ENCODE assay signal across 21 mouse cellular contexts in the genomic region with DNA sequence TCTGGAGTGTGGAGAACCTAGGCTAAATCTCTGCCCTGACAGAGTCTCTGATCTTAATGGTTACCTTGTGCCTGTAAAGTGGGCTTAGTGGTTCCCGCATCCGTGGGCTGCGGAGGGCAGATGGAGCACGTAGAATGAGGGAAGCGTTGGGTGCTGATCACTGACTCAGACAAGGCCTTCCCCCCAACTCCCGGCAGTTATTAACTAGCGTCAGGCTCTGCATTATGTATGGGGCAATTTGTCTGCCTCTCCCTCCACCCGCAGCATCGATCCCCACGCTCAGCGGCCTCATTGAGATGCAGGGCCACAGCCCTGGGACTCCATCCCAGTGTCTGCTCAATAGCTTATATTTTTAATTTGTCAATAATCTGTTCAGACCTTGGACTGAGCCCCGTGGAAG.
A peak's percentile ranks its signal among the peaks of the same experiment; 100 is the strongest.
DNase-seq lines count a peak whose midpoint lies in the region; ATAC-seq lines count a peak whose summit lies in the region.
"Had no signal": no experiment of that assay in that cellular context is flagged by ENCODE, and none has a peak within 500 bp of the region (broad histone marks: within the 10 kb centered on the region; RNA-seq: fewer than 3 reads in every experiment).

No protein-coding gene starts in this region.

- no peak overlapping the region for H3K9ac ChIP-seq in neural tube, embryonic 13.5 days
- H3K9ac ChIP-seq in neural tube, embryonic 15.5 days (replicated peaks): no peak overlapping the region
- H3K9ac ChIP-seq in hindbrain, embryonic 14.5 days: no peak overlapping the region
- no peak overlapping the region for H3K9ac ChIP-seq in midbrain, embryonic 16.5 days (ENCODE audit: low read depth, low read length)
- H3K9ac ChIP-seq: intestine, embryonic 15.5 days; liver, embryonic 12.5 days; stomach, embryonic 15.5 days had no signal

- 22% methylated on average over 12 of the region's 12 CpGs for WGBS in neural tube, embryonic 13.5 days
- 32% methylated on average over 12 of the region's 12 CpGs for WGBS in neural tube, embryonic 15.5 days
- 22% methylated on average over 12 of the region's 12 CpGs for WGBS in hindbrain, embryonic 14.5 days
- 19% methylated on average over 12 of the region's 12 CpGs for WGBS in midbrain, embryonic 16.5 days

- peak; percentile 28 for DNase-seq in embryo, embryonic 10.5 days (ENCODE audit: low spot score)
- DNase-seq in embryo, embryonic 9.5 days (ENCODE audit: extremely low spot score): no peak
- DNase-seq in hindbrain, embryonic 14.5 days (ENCODE audit: low spot score): no peak
- no peak for DNase-seq in layer of hippocampus, adult 9-11 months
- DNase-seq in liver: no peak
- DNase-seq: adrenal gland, adult 8-10 months; cerebellum, postnatal 10 days; gastrocnemius, postnatal 10 days; heart, adult 2 months; heart, postnatal 36 days; kidney, postnatal 36 days; lung, adult 2 months; thymus, adult 18-20 months had no signal

- no peaks in the 10 kb centered on the region for H3K36me3 ChIP-seq in neural tube, embryonic 13.5 days
- H3K36me3 ChIP-seq in neural tube, embryonic 15.5 days: no peaks in the 10 kb centered on the region
- no peaks in the 10 kb centered on the region for H3K36me3 ChIP-seq in hindbrain, embryonic 14.5 days (replicated peaks; ENCODE audit: control insufficient read depth, insufficient read depth)
- H3K36me3 ChIP-seq in midbrain, embryonic 16.5 days (ENCODE audit: control insufficient read depth, insufficient read depth, low read length): no peaks in the 10 kb centered on the region
- H3K36me3 ChIP-seq: intestine, embryonic 15.5 days; liver, embryonic 12.5 days; stomach, embryonic 15.5 days had no signal

- peak overlapping the region; percentile 9; the same call in 1 of the 2 replicates for H3K27ac ChIP-seq in neural tube, embryonic 13.5 days (replicated peaks)
- H3K27ac ChIP-seq in neural tube, embryonic 15.5 days (replicated peaks): no peak overlapping the region
- peak overlapping the region; percentile 45; the same call in 1 of the 2 replicates for H3K27ac ChIP-seq in hindbrain, embryonic 14.5 days
- peak overlapping the region; percentile 44; the same call in 1 of the 2 replicates for H3K27ac ChIP-seq in midbrain, embryonic 16.5 days (ENCODE audit: low read length)
- H3K27ac ChIP-seq: heart, adult 2 months; intestine, embryonic 15.5 days; liver, embryonic 12.5 days; stomach, embryonic 15.5 days had no signal

- 0 out of 2 replicates have a peak, but pooled peaks have one; percentile 4 for ATAC-seq in neural tube, embryonic 13.5 days (ENCODE audit: low read depth)
- no peak for ATAC-seq in neural tube, embryonic 15.5 days (ENCODE audit: low FRiP score)
- no peak for ATAC-seq in hindbrain, embryonic 14.5 days (ENCODE audit: low FRiP score)
- ATAC-seq in midbrain, embryonic 16.5 days: no peak
- ATAC-seq: CD4-positive, CD25-positive, alpha-beta regulatory T cell, adult 4 months; intestine, embryonic 15.5 days; liver, embryonic 12.5 days; Patski had no signal

- H3K9me3 ChIP-seq in neural tube, embryonic 13.5 days: no peaks in the 10 kb centered on the region
- H3K9me3 ChIP-seq in neural tube, embryonic 15.5 days (replicated peaks): no peaks in the 10 kb centered on the region
- H3K9me3 ChIP-seq in hindbrain, embryonic 14.5 days (ENCODE audit: control insufficient read depth, low read length): no peaks in the 10 kb centered on the region
- H3K9me3 ChIP-seq in midbrain, embryonic 16.5 days (replicated peaks; ENCODE audit: control insufficient read depth, low read length, poor library complexity, severe bottlenecking): no peaks in the 10 kb centered on the region
- H3K9me3 ChIP-seq: intestine, embryonic 15.5 days; liver, embryonic 12.5 days; stomach, embryonic 15.5 days had no signal

- peaks cover 31% of the 10 kb centered on the region for H3K27me3 ChIP-seq in neural tube, embryonic 13.5 days
- H3K27me3 ChIP-seq in neural tube, embryonic 15.5 days (replicated peaks): peaks cover 32% of the 10 kb centered on the region
- no peaks in the 10 kb centered on the region for H3K27me3 ChIP-seq in hindbrain, embryonic 14.5 days (ENCODE audit: control insufficient read depth, insufficient read depth, low read length)
- H3K27me3 ChIP-seq in midbrain, embryonic 16.5 days (ENCODE audit: control insufficient read depth, insufficient read depth, low read depth, low read length): peaks cover 4% of the 10 kb centered on the region; the same call in 1 of the 2 replicates
- H3K27me3 ChIP-seq: liver, embryonic 12.5 days; Patski; stomach, embryonic 15.5 days had no signal

- no peak overlapping the region for H3K4me2 ChIP-seq in neural tube, embryonic 13.5 days
- no peak overlapping the region for H3K4me2 ChIP-seq in neural tube, embryonic 15.5 days
- H3K4me2 ChIP-seq in hindbrain, embryonic 14.5 days (replicated peaks): no peak overlapping the region
- no peak overlapping the region for H3K4me2 ChIP-seq in midbrain, embryonic 16.5 days (ENCODE audit: low read length)
- H3K4me2 ChIP-seq: intestine, embryonic 15.5 days; liver, embryonic 12.5 days; stomach, embryonic 15.5 days had no signal

- no peak overlapping the region for H3K4me3 ChIP-seq in neural tube, embryonic 13.5 days
- no peak overlapping the region for H3K4me3 ChIP-seq in neural tube, embryonic 15.5 days (replicated peaks)
- no peak overlapping the region for H3K4me3 ChIP-seq in hindbrain, embryonic 14.5 days (replicated peaks; ENCODE audit: low read length)
- no peak overlapping the region for H3K4me3 ChIP-seq in midbrain, embryonic 16.5 days (ENCODE audit: low read depth, low read length)
- H3K4me3 ChIP-seq: heart, adult 2 months; intestine, embryonic 15.5 days; liver, embryonic 12.5 days; stomach, embryonic 15.5 days had no signal

- H3K4me1 ChIP-seq in neural tube, embryonic 13.5 days (replicated peaks): peaks cover 45% of the 10 kb centered on the region
- peaks cover 25% of the 10 kb centered on the region for H3K4me1 ChIP-seq in neural tube, embryonic 15.5 days
- peaks cover 28% of the 10 kb centered on the region for H3K4me1 ChIP-seq in hindbrain, embryonic 14.5 days (replicated peaks; ENCODE audit: control insufficient read depth, insufficient read depth, low read length)
- peaks cover 19% of the 10 kb centered on the region for H3K4me1 ChIP-seq in midbrain, embryonic 16.5 days (ENCODE audit: control insufficient read depth, insufficient read depth, low read length)
